In genomic region chr2:135885607-135886006, GRCm38 (mm10) we compare ENCODE assay signal across 16 mouse cellular contexts.
DNase-seq lines count a peak whose midpoint lies in the region; ATAC-seq and TF ChIP-seq lines count a peak whose summit lies in the region.
"Had no signal": no experiment of that assay in that cellular context is flagged by ENCODE, and none has a peak within 500 bp of the region (broad histone marks: within the 10 kb centered on the region; RNA-seq: fewer than 3 reads in every experiment).

No protein-coding gene starts in this region.

- no peak for DNase-seq in kidney, adult 2 months
- DNase-seq in CD4-positive, CD25-positive, alpha-beta regulatory T cell, adult 2 months (ENCODE audit: low read depth, low spot score): peak; percentile 31
- peak; percentile 76 for DNase-seq in NIH3T3 (ENCODE audit: low read depth)
- peak; percentile 50 to 64 for DNase-seq in cerebellum, postnatal 25 days
- DNase-seq in layer of hippocampus, adult 11-12 months (ENCODE audit: low spot score): no peak
- no peak for DNase-seq in left cerebral cortex, adult 11 months (ENCODE audit: low spot score)
- DNase-seq: adrenal gland, postnatal 36 days; forebrain, postnatal 0 days; heart, postnatal 14 days; kidney, adult 11 months; liver; right cerebral cortex, postnatal 4 days had no signal

- 41% methylated on average over 6 of the region's 6 CpGs for WGBS in kidney, embryonic 15.5 days
- 61% methylated on average over 6 of the region's 6 CpGs for WGBS in kidney, adult 2 months

- H3K4me2 ChIP-seq in kidney, embryonic 15.5 days: no peak overlapping the region
- H3K4me2 ChIP-seq: lung, embryonic 15.5 days had no signal

- H3K36me3 ChIP-seq in kidney, embryonic 15.5 days: no peaks in the 10 kb centered on the region
- no peaks in the 10 kb centered on the region for H3K36me3 ChIP-seq in kidney, adult 2 months (ENCODE audit: control insufficient read depth, insufficient read depth, low read length)
- H3K36me3 ChIP-seq: lung, embryonic 15.5 days had no signal

- H3K9me3 ChIP-seq in kidney, embryonic 15.5 days (replicated peaks): no peaks in the 10 kb centered on the region
- H3K9me3 ChIP-seq: lung, embryonic 15.5 days had no signal

- H3K27me3 ChIP-seq in kidney, embryonic 15.5 days: no peaks in the 10 kb centered on the region
- no peaks in the 10 kb centered on the region for H3K27me3 ChIP-seq in kidney, adult 2 months (replicated peaks; ENCODE audit: control insufficient read depth, insufficient read depth, low read length)
- H3K27me3 ChIP-seq: lung, embryonic 15.5 days had no signal

- H3K4me1 ChIP-seq in kidney, embryonic 15.5 days: peaks cover 15% of the 10 kb centered on the region
- H3K4me1 ChIP-seq in kidney, adult 2 months (ENCODE audit: control insufficient read depth, insufficient read depth, low read length): no peaks in the 10 kb centered on the region

- H3K9ac ChIP-seq in kidney, embryonic 15.5 days: no peak overlapping the region
- H3K9ac ChIP-seq: forebrain, postnatal 0 days; lung, embryonic 15.5 days had no signal

- no peak overlapping the region for H3K27ac ChIP-seq in kidney, embryonic 15.5 days
- H3K27ac ChIP-seq in kidney, adult 2 months (ENCODE audit: insufficient read depth, low read depth, low read length): no peak overlapping the region
- H3K27ac ChIP-seq: lung, embryonic 15.5 days had no signal

- no peak overlapping the region for H3K4me3 ChIP-seq in kidney, embryonic 15.5 days (replicated peaks)
- no peak overlapping the region for H3K4me3 ChIP-seq in kidney, adult 2 months (ENCODE audit: insufficient read depth, low read depth, low read length)
- H3K4me3 ChIP-seq: erythroblast, embryonic 14.5 days; lung, embryonic 15.5 days; myocyte had no signal

- TF ChIP-seq CTCF in kidney, adult 2 months (conservative IDR thresholded peaks at IDR 0.05; ENCODE audit: insufficient read depth, insufficient read length, low read depth, low read length): no peak

- no peak for TF ChIP-seq POLR2A in kidney, adult 2 months (IDR thresholded peaks at IDR 0.05; ENCODE audit: low read depth, low read length)

- ATAC-seq in kidney, embryonic 15.5 days (replicated peaks; ENCODE audit: low FRiP score): 0 out of 2 replicates have a peak, but pooled peaks have one; percentile 16
- ATAC-seq: forebrain, postnatal 0 days had no signal

Comparison
In these comparisons a context has a peak if more than half of its experiments do, and no peak if none do; other contexts are left out.
1. DNase-seq: peak in CD4-positive, CD25-positive, alpha-beta regulatory T cell, adult 2 months (single experiment), NIH3T3 (single experiment) and cerebellum, postnatal 25 days (2 of 2); none in kidney, adult 2 months (single experiment), layer of hippocampus, adult 11-12 months (single experiment) and left cerebral cortex, adult 11 months (single experiment).